22 mouse cellular contexts compared by ENCODE assay signal in genomic region chr7:111998446-111999004, GRCm38 (mm10). TPM values are rescaled to one million over a fixed set of nuclear protein-coding genes. Genes with fewer than 3 reads are reported as not detected.
A peak's percentile ranks its signal among the peaks of the same experiment; 100 is the strongest.
DNase-seq lines count a peak whose midpoint lies in the region; ATAC-seq and TF ChIP-seq lines count a peak whose summit lies in the region.
"Had no signal": no experiment of that assay in that cellular context is flagged by ENCODE, and none has a peak within 500 bp of the region (broad histone marks: within the 10 kb centered on the region; RNA-seq: fewer than 3 reads in every experiment).

No protein-coding gene starts in this region.

- no peak overlapping the region for H3K4me3 ChIP-seq in heart, postnatal 0 days (ENCODE audit: low read depth, low read length)
- H3K4me3 ChIP-seq: hindbrain, embryonic 10.5 days; intestine, embryonic 15.5 days; layer of hippocampus, adult 2 months; limb, embryonic 13.5 days; liver, embryonic 13.5 days; midbrain, embryonic 12.5 days had no signal

- peak; percentile 70 for ATAC-seq in heart, postnatal 0 days (ENCODE audit: insufficient read depth, low read depth)
- no peak for ATAC-seq in erythroid progenitor cell, adult 5-6 weeks (replicated peaks; ENCODE audit: low FRiP score, poor library complexity, severe bottlenecking)
- ATAC-seq: hindbrain, embryonic 16.5 days; intestine, embryonic 15.5 days had no signal

- TF ChIP-seq EP300 in heart, postnatal 0 days (IDR thresholded peaks at IDR 0.05; ENCODE audit: low read depth), result no peak

- H3K9me3 ChIP-seq in heart, postnatal 0 days (replicated peaks; ENCODE audit: control insufficient read depth, low read length), result no peaks in the 10 kb centered on the region
- H3K9me3 ChIP-seq: intestine, embryonic 15.5 days; limb, embryonic 13.5 days; midbrain, embryonic 12.5 days had no signal

- H3K4me1 ChIP-seq in heart, postnatal 0 days (ENCODE audit: control insufficient read depth, insufficient read depth), result peaks cover 7% of the 10 kb centered on the region; the same call in 1 of the 2 replicates
- H3K4me1 ChIP-seq: hindbrain, embryonic 10.5 days; intestine, embryonic 15.5 days; limb, embryonic 13.5 days; liver, embryonic 13.5 days; midbrain, embryonic 12.5 days had no signal

- TF ChIP-seq CTCF in heart, postnatal 0 days (IDR thresholded peaks at IDR 0.05; ENCODE audit: low read depth), result no peak

- peak overlapping the region; percentile 58 for H3K27ac ChIP-seq in heart, postnatal 0 days (ENCODE audit: low read depth)
- H3K27ac ChIP-seq: hindbrain, embryonic 10.5 days; intestine, embryonic 15.5 days; layer of hippocampus, adult 2 months; limb, embryonic 13.5 days; liver, embryonic 13.5 days; midbrain, embryonic 12.5 days had no signal

- H3K4me2 ChIP-seq in heart, postnatal 0 days (ENCODE audit: low read depth, low read length), result no peak overlapping the region
- H3K4me2 ChIP-seq: intestine, embryonic 15.5 days; limb, embryonic 13.5 days; liver, embryonic 13.5 days; midbrain, embryonic 12.5 days had no signal

- DNase-seq in heart, adult 11 months, result peak; percentile 74
- no peak for DNase-seq in heart, postnatal 25 days (ENCODE audit: low spot score)
- no peak for DNase-seq in heart, postnatal 0 days (ENCODE audit: low spot score)
- DNase-seq in heart, adult 8-10 months (ENCODE audit: low spot score), result no peak
- DNase-seq in MN1 (ENCODE audit: low spot score), result peak; percentile 82
- DNase-seq in gastrocnemius, postnatal 25 days, result peak; percentile 16
- DNase-seq: adrenal gland, postnatal 25 days; cerebellum, adult 11 months; cerebellum, adult 9-11 months; kidney, adult 8-10 months; kidney, postnatal 14 days; layer of hippocampus, postnatal 36 days; liver, embryonic 13.5 days; lung, adult 2 months; lung, postnatal 14 days had no signal

- H3K27me3 ChIP-seq in heart, postnatal 0 days (ENCODE audit: control insufficient read depth, insufficient read depth, low read length), result no peaks in the 10 kb centered on the region
- H3K27me3 ChIP-seq: intestine, embryonic 15.5 days; limb, embryonic 13.5 days; liver, embryonic 13.5 days; midbrain, embryonic 12.5 days had no signal

- no peaks in the 10 kb centered on the region for H3K36me3 ChIP-seq in heart, postnatal 0 days (replicated peaks; ENCODE audit: control insufficient read depth, insufficient read depth, low read length)
- H3K36me3 ChIP-seq: hindbrain, embryonic 10.5 days; intestine, embryonic 15.5 days; limb, embryonic 13.5 days; liver, embryonic 13.5 days; midbrain, embryonic 12.5 days had no signal

- WGBS in heart, postnatal 0 days, result 31% methylated on average over 6 of the region's 6 CpGs

- intact Hi-C loops in heart, postnatal 25 days (cut with DNase I), result no loop called here

- H3K9ac ChIP-seq in heart, postnatal 0 days (replicated peaks; ENCODE audit: low read depth, low read length), result no peak overlapping the region
- H3K9ac ChIP-seq: intestine, embryonic 15.5 days; limb, embryonic 13.5 days; liver, embryonic 13.5 days; midbrain, embryonic 12.5 days had no signal

RNA-seq across cellular contexts. Expression of gene Usp47, which starts 24.8 kb away (rescaled TPM):
- total RNA-seq in heart, postnatal 25 days (2021), result 10 to 100 TPM; 74.6 to 78.0 TPM
- total RNA-seq in heart, postnatal 0 days (2014; rRNA removed; ENCODE audit: low replicate concordance), result 44.0 and 58.0 TPM in 2 replicates
- 34.1 and 39.6 TPM in 2 replicates for polyA plus RNA-seq in heart, postnatal 0 days (2015; fragmentation: Nextera tagmentation; extraction: Ambion mirVana)
- 10 to 100 TPM; 82.4 to 97.0 (median 88.2) TPM for total RNA-seq in heart, adult 8-10 months (2022)
- total RNA-seq in gastrocnemius, postnatal 25 days (2021), result 100 to 1,000 TPM; 159 to 169 TPM
- 24.7 and 26.3 TPM in 2 replicates for total RNA-seq in erythroid progenitor cell, adult 5-6 weeks (2015; ENCODE audit: low replicate concordance)
- total RNA-seq in erythroid progenitor cell, adult 5-6 weeks (2017; ENCODE audit: low replicate concordance), result 62.9 and 64.2 TPM in 2 replicates

Comparison
In these comparisons a context has a peak if more than half of its experiments do, and no peak if none do; other contexts are left out.
1. DNase-seq: peak in heart, adult 11 months (single experiment), MN1 (single experiment) and gastrocnemius, postnatal 25 days (single experiment); none in heart, postnatal 25 days (single experiment), heart, postnatal 0 days (single experiment) and heart, adult 8-10 months (single experiment).